Mouse (Mus musculus): Measurements from ENCODE around the gene Ahnak. TPM values are rescaled to one million over a fixed set of nuclear protein-coding genes. Genes with fewer than 3 reads are reported as not detected.
A peak's percentile ranks its signal among the peaks of the same experiment; 100 is the strongest.

The Ahnak gene
- polyA plus RNA-seq, 1 experiment from 2014 or later, result 2.2 TPM

- Histone ChIP-seq H3K4me3 (replicated peaks; ENCODE audit: low read length) (no peak overlapping the region), H3K36me3 (ENCODE audit: control insufficient read depth, insufficient read depth) (no peaks in the 10 kb centered on the region), H3K9ac (replicated peaks; ENCODE audit: low read depth, low read length) (no peak overlapping the region), H3K27me3 (replicated peaks; ENCODE audit: control insufficient read depth, insufficient read depth, low read length) (peaks cover 14% of the 10 kb centered on the region), H3K9me3 (ENCODE audit: control insufficient read depth, low read length) (no peaks in the 10 kb centered on the region), H3K4me2 (ENCODE audit: low read length) (no peak overlapping the region), H3K27ac (ENCODE audit: low read length) (no peak overlapping the region), H3K4me1 (replicated peaks; ENCODE audit: control insufficient read depth, insufficient read depth, low read length) (peaks cover 20% of the 10 kb centered on the region)
- ATAC-seq, result no peak
- WGBS, result 68% methylated on average over 4 of the region's 4 CpGs
These were observed 2.3 kb downstream of the Ahnak start for GRCm38 (mm10) chr19:8991245-8991870.

GRCm38 (mm10) chr19:8991871-8992735 is 3.0 kb downstream of the Ahnak start:
- Histone ChIP-seq H3K36me3 (ENCODE audit: control insufficient read depth, insufficient read depth) (no peaks in the 10 kb centered on the region), H3K9ac (replicated peaks; ENCODE audit: low read depth, low read length) (no peak overlapping the region), H3K9me3 (ENCODE audit: control insufficient read depth, low read length) (no peaks in the 10 kb centered on the region), H3K27me3 (replicated peaks; ENCODE audit: control insufficient read depth, insufficient read depth, low read length) (peaks cover 14% of the 10 kb centered on the region), H3K4me2 (ENCODE audit: low read length) (no peak overlapping the region), H3K4me1 (replicated peaks; ENCODE audit: control insufficient read depth, insufficient read depth, low read length) (peaks cover 20% of the 10 kb centered on the region), H3K4me3 (replicated peaks; ENCODE audit: low read length) (no peak overlapping the region), H3K27ac (ENCODE audit: low read length) (no peak overlapping the region)
- no peak for ATAC-seq
- 81% methylated on average over 13 of the region's 13 CpGs for WGBS

DNA sequence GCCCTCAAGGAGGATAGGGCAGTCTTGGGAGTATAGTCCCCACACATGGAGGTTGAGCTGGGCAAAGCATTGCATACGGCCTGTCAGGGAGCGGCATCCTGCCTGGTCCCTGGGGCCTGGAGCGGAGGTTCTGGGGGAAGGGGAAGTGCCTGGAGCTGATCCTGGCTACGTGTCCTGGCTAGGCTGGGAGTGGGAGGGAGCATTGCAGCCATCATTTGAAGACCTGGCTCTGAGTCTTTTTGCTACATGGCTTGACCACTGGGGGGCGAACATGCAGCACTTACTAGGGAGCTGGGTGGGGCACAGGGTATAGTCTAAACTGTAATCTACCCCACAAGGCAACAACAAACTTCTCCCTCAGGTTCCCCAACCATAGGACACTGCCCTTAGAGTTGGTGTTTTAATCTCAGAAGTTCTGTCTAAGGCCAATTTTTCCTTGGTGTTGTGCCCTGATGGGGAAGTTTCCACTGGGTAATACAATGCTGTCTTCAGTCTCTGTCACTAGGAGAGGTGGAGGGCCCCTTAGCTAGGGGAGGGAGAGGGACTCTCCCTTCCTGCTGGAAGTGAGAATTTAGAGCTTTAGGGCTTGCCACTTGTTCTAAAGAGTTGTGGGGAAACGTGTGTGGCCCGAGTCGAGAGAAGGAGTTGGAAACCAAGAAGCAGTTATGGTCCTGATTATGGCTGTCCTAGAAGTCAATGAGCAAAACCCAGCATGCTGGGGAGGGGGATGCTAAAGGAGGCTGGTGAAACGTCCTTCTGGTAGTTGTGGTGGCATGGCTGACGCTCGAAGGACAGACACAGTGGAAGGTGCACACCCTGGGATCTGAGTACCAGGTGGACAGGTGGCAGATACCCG is 3.9 kb downstream of the Ahnak start:
- no peaks in the 10 kb centered on the region for H3K36me3 ChIP-seq (ENCODE audit: control insufficient read depth, insufficient read depth)
- no peaks in the 10 kb centered on the region for H3K9me3 ChIP-seq (ENCODE audit: control insufficient read depth, low read length)
- no peak overlapping the region for H3K4me2 ChIP-seq (ENCODE audit: low read length)
- 34% methylated on average over 12 of the region's 12 CpGs for WGBS
- peaks cover 12% of the 10 kb centered on the region for H3K27me3 ChIP-seq (replicated peaks; ENCODE audit: control insufficient read depth, insufficient read depth, low read length)
- no peak overlapping the region for H3K9ac ChIP-seq (replicated peaks; ENCODE audit: low read depth, low read length)
- H3K27ac ChIP-seq (ENCODE audit: low read length), result no peak overlapping the region
- no peak overlapping the region for H3K4me3 ChIP-seq (replicated peaks; ENCODE audit: low read length)
- peaks cover 28% of the 10 kb centered on the region for H3K4me1 ChIP-seq (replicated peaks; ENCODE audit: control insufficient read depth, insufficient read depth, low read length)
- peak; percentile 6; the same call in 1 of the 2 replicates for ATAC-seq

DNA sequence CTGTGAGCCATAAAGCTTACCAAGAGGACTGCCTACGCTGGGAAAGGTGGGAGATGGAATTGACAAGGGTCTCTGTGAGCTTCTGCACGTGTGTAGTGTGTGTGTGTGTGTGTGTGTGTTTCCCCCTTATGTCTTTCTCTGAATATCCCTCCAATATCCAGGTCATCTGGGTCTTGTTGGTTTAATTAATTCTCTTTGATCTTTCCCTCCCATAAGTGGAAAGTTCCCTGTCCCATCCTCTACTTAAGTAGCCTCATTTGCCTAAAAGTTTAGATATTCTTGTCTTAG is 4.5 kb downstream of the Ahnak start:
- ATAC-seq, result no peak
- Histone ChIP-seq H3K27me3 (replicated peaks; ENCODE audit: control insufficient read depth, insufficient read depth, low read length) (peaks cover 9% of the 10 kb centered on the region), H3K4me3 (replicated peaks; ENCODE audit: low read length) (no peak overlapping the region), H3K4me2 (ENCODE audit: low read length) (no peak overlapping the region), H3K36me3 (ENCODE audit: control insufficient read depth, insufficient read depth) (no peaks in the 10 kb centered on the region), H3K4me1 (replicated peaks; ENCODE audit: control insufficient read depth, insufficient read depth, low read length) (peaks cover 31% of the 10 kb centered on the region), H3K9ac (replicated peaks; ENCODE audit: low read depth, low read length) (no peak overlapping the region), H3K9me3 (ENCODE audit: control insufficient read depth, low read length) (no peaks in the 10 kb centered on the region), H3K27ac (ENCODE audit: low read length) (no peak overlapping the region)
- 36% methylated on average over 2 of the region's 2 CpGs for WGBS

DNA sequence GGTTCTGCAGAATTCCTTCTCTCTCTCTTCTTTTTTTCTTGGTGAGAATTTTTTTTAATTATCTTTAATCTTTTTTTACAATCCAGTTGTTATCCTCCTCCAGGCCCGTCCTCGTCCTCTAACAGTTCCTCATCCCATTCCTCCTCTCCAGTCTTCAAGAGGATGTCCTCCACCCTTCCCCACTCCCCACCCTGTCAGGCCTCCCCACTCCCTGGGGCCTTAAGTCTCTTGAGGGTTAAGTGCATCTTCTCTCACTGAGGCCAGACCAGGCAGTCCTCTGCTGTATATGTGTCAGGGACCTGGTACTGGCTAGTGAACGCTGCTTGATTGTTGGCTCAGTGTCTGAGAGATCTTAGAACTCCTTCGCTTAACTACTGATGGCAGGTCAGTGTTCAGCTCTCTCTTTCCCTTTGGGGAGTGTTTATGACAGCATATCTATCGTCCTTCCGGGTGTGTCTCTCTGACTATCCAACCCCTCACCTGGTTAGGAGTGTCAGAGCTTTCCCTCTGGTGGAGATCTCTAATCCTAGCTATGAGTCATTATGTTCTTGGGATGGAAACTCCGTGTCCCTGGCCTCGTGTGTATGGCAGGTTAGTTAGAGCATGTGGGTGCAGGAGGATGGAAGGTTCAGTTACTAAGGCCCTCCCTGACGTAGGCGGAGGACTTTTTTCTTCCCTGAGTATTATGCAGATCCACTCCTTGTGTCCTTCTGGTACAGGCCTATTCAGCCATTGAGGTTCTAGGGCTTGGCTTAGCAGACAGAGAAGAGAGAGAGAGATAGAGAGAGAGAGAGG is 5.9 kb downstream of the Ahnak start:
- H3K4me3 ChIP-seq (replicated peaks; ENCODE audit: low read length), result no peak overlapping the region
- 84% methylated on average over 10 of the region's 10 CpGs for WGBS
- no peak for ATAC-seq

DNA sequence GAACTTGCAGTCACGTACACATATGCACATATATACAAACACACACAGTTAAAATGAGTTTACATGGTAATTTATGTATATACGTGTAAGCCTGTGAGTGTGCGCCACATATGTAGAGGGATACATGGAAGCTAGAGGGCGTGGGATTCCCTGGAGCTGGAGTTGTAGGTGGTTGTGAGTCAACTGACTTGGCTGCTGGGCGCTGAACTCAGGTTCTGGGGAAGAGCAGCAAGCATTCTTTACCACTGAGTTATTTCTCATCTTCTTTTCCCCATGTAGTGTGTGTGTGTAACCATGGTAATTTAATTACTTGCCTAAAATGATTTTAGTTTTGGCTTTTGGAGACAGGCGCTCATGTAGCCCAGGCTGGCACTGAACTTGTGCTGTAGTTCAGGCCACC is 7.5 kb downstream of the Ahnak start:
- Histone ChIP-seq H3K9ac (replicated peaks; ENCODE audit: low read depth, low read length) (no peak overlapping the region), H3K36me3 (ENCODE audit: control insufficient read depth, insufficient read depth) (no peaks in the 10 kb centered on the region), H3K4me2 (ENCODE audit: low read length) (no peak overlapping the region), H3K27ac (ENCODE audit: low read length) (no peak overlapping the region), H3K4me3 (replicated peaks; ENCODE audit: low read length) (no peak overlapping the region), H3K9me3 (ENCODE audit: control insufficient read depth, low read length) (no peaks in the 10 kb centered on the region), H3K27me3 (replicated peaks; ENCODE audit: control insufficient read depth, insufficient read depth, low read length) (no peaks in the 10 kb centered on the region), H3K4me1 (replicated peaks; ENCODE audit: control insufficient read depth, insufficient read depth, low read length) (peaks cover 11% of the 10 kb centered on the region)
- 94% methylated on average over 6 of the region's 6 CpGs for WGBS
- no peak for ATAC-seq

More for the DNA sequence above, 5.9 kb downstream of the Ahnak start:
- H3K27ac ChIP-seq (ENCODE audit: low read length), result no peak overlapping the region
- H3K9ac ChIP-seq (replicated peaks; ENCODE audit: low read depth, low read length), result no peak overlapping the region
- peaks cover 17% of the 10 kb centered on the region for H3K4me1 ChIP-seq (replicated peaks; ENCODE audit: control insufficient read depth, insufficient read depth, low read length)
- H3K27me3 ChIP-seq (replicated peaks; ENCODE audit: control insufficient read depth, insufficient read depth, low read length), result no peaks in the 10 kb centered on the region; the same call in 1 of the 2 replicates
- no peaks in the 10 kb centered on the region for H3K9me3 ChIP-seq (ENCODE audit: control insufficient read depth, low read length)
- no peaks in the 10 kb centered on the region for H3K36me3 ChIP-seq (ENCODE audit: control insufficient read depth, insufficient read depth)
- H3K4me2 ChIP-seq (ENCODE audit: low read length), result no peak overlapping the region

GRCm38 (mm10) chr19:8997546-8997945 is 8.5 kb downstream of the Ahnak start:
- H3K4me2 ChIP-seq (ENCODE audit: low read length), result no peak overlapping the region
- H3K4me1 ChIP-seq (replicated peaks; ENCODE audit: control insufficient read depth, insufficient read depth, low read length), result peaks cover 11% of the 10 kb centered on the region
- WGBS, result 53% methylated on average over 4 of the region's 4 CpGs
- H3K9ac ChIP-seq (replicated peaks; ENCODE audit: low read depth, low read length), result no peak overlapping the region
- ATAC-seq, result peak; percentile 86
- H3K4me3 ChIP-seq (replicated peaks; ENCODE audit: low read length), result no peak overlapping the region
- H3K36me3 ChIP-seq (ENCODE audit: control insufficient read depth, insufficient read depth), result no peaks in the 10 kb centered on the region
- H3K27me3 ChIP-seq (replicated peaks; ENCODE audit: control insufficient read depth, insufficient read depth, low read length), result no peaks in the 10 kb centered on the region
- H3K27ac ChIP-seq (ENCODE audit: low read length), result no peak overlapping the region
- no peaks in the 10 kb centered on the region for H3K9me3 ChIP-seq (ENCODE audit: control insufficient read depth, low read length)

GRCm38 (mm10) chr19:8998546-8998945 is 9.5 kb downstream of the Ahnak start:
- no peak for ATAC-seq
- H3K9ac ChIP-seq (replicated peaks; ENCODE audit: low read depth, low read length), result no peak overlapping the region
- H3K4me3 ChIP-seq (replicated peaks; ENCODE audit: low read length), result no peak overlapping the region
- no peaks in the 10 kb centered on the region for H3K27me3 ChIP-seq (replicated peaks; ENCODE audit: control insufficient read depth, insufficient read depth, low read length)
- H3K36me3 ChIP-seq (ENCODE audit: control insufficient read depth, insufficient read depth), result no peaks in the 10 kb centered on the region
- H3K9me3 ChIP-seq (ENCODE audit: control insufficient read depth, low read length), result no peaks in the 10 kb centered on the region
- no peak overlapping the region for H3K27ac ChIP-seq (ENCODE audit: low read length)
- H3K4me1 ChIP-seq (replicated peaks; ENCODE audit: control insufficient read depth, insufficient read depth, low read length), result peaks cover 11% of the 10 kb centered on the region
- H3K4me2 ChIP-seq (ENCODE audit: low read length), result no peak overlapping the region
- 76% methylated on average over 6 of the region's 6 CpGs for WGBS

All from forebrain, embryonic 16.5 days (tissue).